Mouse (Mus musculus): ENCODE data around the gene Chst10.
A peak's percentile ranks its signal among the peaks of the same experiment; 100 is the strongest.

Chst10 gene

DNA sequence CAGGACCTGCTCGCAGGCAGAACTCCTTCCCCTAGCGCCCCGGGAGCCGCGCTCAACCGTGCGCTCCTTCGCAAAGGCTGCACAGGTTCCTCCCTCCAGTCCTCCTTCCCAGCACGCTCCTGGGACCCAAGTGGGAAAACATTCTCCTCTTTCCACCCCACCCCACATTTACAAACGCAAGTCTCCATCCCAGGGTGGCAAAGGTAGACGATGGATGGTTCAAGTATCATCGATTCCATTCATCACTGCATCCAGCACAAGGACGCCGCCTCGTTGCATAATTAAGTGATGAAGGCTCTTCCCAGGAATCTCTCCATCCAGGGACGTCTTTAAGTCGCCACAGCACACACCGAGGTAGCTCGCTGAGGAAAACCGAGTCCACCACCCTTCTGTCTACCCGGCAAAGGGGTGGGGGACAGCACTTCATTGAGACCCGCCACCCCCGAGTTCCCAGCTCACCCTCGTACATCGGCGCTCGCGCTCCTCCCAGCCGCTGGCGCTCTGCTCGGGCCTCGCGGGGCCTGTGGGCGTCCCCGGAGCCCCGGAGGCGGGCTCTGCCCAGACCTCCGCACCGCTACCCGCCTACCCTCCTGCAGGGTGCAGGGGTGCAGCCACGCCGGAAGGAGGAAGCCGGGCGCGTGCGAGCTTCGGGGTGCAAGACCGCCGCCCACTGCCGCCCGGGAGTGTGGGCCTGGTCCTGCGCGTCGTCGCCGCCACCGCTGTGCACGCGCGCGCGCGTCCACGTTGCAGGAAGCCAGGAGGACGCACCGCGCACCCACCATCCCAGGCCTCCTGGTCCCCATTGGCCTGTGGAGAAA, at the start of gene Chst10:
Chst10 (minus strand) TSS at position 731 of the 818 bp plus-strand sequence.
- peak; percentile 20 for DNase-seq (ENCODE audit: low read depth, low spot score)

DNA sequence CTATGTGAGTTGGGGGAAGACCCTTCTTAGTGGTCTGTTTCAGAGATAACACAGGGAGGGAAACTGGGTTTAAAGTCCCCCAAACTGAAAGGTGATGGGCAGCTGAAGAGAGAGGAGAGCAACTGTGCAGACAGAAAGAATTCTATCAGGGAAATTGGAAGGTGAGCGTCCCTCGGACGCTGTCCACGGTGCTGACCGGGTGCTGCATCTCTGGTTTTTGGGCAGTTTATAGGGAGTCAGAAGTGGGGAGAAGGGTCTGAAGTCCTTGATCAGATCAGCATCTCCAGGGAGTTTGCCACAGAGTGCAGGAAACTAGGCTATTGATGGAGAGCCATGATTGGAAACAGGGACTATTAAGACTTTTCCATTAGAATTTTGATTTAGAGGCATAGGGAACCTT, 41.6 kb upstream of the Chst10 start:
- peak; percentile 50 for DNase-seq (ENCODE audit: low read depth, low spot score)

- no peak for DNase-seq (ENCODE audit: low read depth, low spot score)
Observed at GRCm38 (mm10) chr1:38938849-38939248, 40.9 kb upstream of the Chst10 start, which contains the start of gene Nms. Nms (plus strand) TSS chr1:38939149.

- peak; percentile 52 for DNase-seq (ENCODE audit: low read depth, low spot score)
Observed at GRCm38 (mm10) chr1:38936780-38937179, 38.8 kb upstream of the Chst10 start.

- peak; percentile 19 for DNase-seq (ENCODE audit: low read depth, low spot score)
Observed at GRCm38 (mm10) chr1:38934668-38935067, 36.7 kb upstream of the Chst10 start.

GRCm38 (mm10) chr1:38930767-38931166, 32.8 kb upstream of the Chst10 start:
- no peak for DNase-seq (ENCODE audit: low read depth, low spot score)

- no peak for DNase-seq (ENCODE audit: low read depth, low spot score)
Observed at GRCm38 (mm10) chr1:38929468-38929867, 31.5 kb upstream of the Chst10 start.

- DNase-seq (ENCODE audit: low read depth, low spot score): no peak
Observed at GRCm38 (mm10) chr1:38928996-38929395, 31.0 kb upstream of the Chst10 start.

GRCm38 (mm10) chr1:38903985-38904384, 6.0 kb upstream of the Chst10 start:
- DNase-seq (ENCODE audit: low read depth, low spot score): no peak

DNA sequence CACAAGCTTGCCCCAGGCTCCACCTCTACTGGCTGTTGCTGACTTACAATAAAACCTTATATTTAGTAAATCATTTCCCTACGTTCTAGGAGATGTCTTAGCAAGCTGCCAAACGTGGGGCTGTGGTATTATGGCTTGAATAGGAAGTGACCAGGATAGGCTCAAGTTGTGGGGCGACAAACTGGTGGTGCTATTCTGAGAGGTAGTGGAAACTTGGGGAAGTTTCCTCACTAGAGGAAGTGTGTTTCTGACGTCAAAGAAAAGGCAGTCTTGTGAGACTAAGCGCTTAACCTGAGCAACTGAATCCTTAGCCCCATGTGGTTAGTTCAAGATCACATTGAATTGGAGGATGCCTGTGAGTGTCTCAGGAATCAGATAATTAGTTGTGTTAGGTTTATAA, 4.6 kb upstream of the Chst10 start:
- DNase-seq (ENCODE audit: low read depth, low spot score): no peak

GRCm38 (mm10) chr1:38893081-38893480, 4.9 kb downstream of the Chst10 start:
- DNase-seq (ENCODE audit: low read depth, low spot score): no peak

- no peak for DNase-seq (ENCODE audit: low read depth, low spot score)
Observed at GRCm38 (mm10) chr1:38891444-38891843, 6.5 kb downstream of the Chst10 start.

- no peak for DNase-seq (ENCODE audit: low read depth, low spot score)
Observed at GRCm38 (mm10) chr1:38888803-38889202, 9.2 kb downstream of the Chst10 start.

DNA sequence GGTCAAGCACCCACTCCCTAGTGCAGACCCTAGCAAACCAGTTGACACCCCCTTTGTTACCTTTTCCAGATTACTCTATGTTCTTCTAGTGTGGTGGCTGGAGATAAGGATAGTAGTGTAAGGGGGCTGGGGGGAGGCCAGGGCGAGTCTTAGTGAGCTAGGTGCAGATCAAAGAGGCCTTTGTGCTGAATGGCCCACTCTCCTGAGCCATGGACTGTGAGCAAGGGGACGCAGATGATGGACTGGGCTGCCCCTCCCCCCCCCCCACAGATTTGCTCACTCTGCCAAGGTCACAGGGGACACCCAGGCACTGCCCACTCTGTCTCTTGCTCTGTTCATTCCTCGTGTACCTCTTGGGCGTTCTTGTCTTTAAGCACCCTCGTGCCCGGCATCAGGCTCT, 10.9 kb downstream of the Chst10 start:
- DNase-seq (ENCODE audit: low read depth, low spot score): no peak

GRCm38 (mm10) chr1:38886602-38887001, 11.4 kb downstream of the Chst10 start:
- no peak for DNase-seq (ENCODE audit: low read depth, low spot score)

DNA sequence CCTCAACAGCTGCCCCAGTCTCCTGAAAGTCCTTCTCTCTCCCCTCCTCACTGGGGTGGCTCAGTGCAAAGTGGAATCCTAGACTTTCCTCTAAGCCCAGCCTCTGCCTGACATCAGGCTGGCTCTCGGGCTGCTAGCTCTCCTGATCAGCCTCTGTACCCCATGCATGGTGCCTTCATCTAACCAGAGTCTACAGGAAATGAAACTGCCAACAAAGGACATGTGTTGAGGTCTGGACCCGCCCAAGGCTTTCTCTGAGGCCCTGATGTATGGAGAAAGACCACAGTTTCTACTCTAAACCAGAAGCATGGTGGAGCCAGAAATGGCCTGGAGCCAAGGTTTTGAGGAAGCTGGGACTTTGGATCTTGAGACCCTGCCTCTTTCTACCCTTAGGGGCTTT, 12.0 kb downstream of the Chst10 start:
- DNase-seq (ENCODE audit: low read depth, low spot score): no peak

DNA sequence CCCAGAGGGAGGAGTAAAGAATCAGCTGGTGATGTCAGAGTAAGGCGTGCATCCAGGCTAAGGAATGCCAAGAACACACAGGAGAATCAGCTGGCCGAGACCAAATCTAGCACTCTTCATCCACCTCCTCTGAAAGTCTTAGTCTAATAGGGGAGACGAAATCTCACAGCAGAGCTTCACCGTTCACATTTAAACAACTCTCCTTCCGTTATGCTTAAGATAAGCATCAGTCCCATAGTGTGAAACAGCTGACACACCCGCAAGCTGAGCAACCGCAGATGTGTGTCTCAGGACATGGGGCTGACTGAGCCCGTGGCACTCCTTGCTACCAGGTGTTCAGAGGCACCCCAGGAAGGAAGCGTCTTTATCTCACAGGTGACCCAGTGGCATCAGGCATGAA, 14.2 kb downstream of the Chst10 start:
- DNase-seq (ENCODE audit: low read depth, low spot score): no peak

GRCm38 (mm10) chr1:38882746-38883145, 15.2 kb downstream of the Chst10 start:
- no peak for DNase-seq (ENCODE audit: low read depth, low spot score)

DNA sequence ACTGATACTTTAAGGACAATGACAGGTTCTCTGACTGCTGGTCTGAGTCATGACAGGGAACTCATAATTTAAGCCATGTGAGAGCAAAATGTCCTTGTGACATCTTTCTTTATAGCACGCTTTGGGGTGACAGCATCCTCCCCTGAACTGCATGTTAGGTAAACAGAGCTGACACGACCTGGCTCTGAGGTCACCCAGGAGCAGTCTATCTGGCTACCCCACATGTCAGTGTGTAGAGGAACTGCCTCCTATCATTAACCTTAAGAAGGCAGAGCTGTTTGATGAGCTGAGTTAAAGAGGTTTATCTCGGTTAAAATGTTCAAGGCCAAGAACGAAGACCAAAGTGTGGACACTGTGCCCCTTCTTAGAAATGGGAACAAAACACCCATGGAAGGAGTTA, 16.6 kb downstream of the Chst10 start:
- no peak for DNase-seq (ENCODE audit: low read depth, low spot score)

- no peak for DNase-seq (ENCODE audit: low read depth, low spot score)
Observed at GRCm38 (mm10) chr1:38876671-38877382, 21.1 kb downstream of the Chst10 start.

- no peak for DNase-seq (ENCODE audit: low read depth, low spot score)
Observed at GRCm38 (mm10) chr1:38873911-38874310, 24.1 kb downstream of the Chst10 start.

DNA sequence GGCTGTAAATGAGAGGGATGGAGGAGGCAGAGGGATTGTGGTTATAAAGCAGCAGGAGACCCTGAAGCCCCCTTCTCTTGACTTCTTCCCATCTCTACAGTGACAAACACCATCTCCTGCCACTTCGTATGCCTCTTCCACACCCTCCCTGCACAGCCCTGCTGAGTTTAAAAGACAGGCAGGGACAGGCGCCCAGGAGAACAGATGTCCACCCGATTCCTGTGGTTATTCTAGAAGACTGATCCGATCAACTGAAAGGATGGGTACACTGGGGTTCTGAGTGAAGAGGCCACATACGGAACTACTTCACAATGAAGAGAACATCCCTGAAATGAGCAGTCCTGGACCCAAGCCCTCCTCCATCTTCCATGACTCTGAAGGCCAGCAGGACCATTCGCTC, 26.1 kb downstream of the Chst10 start:
- DNase-seq (ENCODE audit: low read depth, low spot score): no peak

Data from 3T3-L1 (cell line).